Mouse (Mus musculus) testis, postnatal 14 days (tissue): ENCODE measurements around the gene Calm3.
"Not testable (repeated sequence)": the region's sequence is repeated elsewhere in the genome, so short reads cannot be mapped to it uniquely, and the experiment has no call there.

ENCODE experiments used
- DNase-seq: peaks from one replicate; pipeline ENCODE4 v3.0.0; 2021; ENCODE audit warnings: low spot score

The Calm3 gene

DNA sequence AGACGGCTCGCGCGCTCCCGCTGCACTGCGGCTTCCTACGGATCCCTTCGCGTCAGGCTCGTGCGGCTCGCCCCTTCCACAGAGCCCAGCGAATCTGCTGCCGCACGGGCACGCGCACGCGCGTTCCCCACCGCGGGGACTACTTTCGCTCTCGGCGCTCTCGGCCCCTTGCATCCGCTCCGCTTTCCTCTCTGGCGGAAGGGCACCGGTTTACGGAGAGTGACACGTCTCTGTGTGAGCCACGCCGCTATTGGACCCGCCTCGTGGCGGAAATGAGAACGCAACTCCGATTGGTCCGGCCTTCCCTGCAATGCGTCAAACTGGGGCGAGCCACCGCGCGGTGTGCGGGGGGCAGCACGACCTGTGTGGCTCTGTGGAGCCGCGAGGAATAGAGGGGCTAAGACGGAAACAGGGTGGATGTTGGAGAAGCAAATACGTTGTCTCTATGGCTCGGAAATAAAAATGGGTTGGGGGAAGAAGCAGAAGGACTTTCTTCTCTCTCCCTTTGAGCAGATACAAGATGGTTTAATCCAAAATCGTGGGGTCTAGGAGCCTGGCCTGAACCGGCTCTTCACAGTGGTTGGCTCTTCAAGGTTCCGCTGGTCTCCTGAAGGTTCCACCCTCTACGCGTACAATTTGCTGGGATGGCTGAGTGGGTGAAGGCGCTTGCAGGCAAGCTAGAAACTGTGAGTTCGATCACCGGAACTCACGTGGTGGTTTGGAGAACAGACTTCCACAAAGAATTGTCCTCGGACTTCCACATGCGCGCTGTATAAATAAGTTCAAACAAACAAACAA is at the start of gene Calm3:
TSS of gene Calm3 (minus strand) at position 78 of the 798 bp plus-strand sequence.
- peak; percentile 99 for DNase-seq

DNA sequence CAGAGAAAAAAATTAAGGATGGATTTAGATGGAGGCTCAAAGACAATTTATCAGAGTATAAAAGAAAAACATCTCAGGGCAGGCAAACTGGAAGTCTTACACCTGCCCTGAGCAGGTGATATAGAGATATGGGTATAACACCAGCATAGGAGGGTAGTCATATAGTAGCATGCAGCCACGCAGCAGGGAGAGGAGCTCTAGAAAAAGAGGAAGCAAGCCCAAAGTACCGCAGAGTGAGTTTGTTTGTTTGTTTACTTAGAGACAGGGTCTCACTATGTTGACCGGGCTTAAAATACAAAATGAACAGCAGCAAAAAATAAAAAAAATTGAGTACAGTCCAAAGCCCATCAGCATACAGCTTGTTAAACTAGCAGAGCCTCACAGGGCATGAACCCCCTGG is 47.2 kb upstream of the Calm3 start:
- DNase-seq, result no peak

DNA sequence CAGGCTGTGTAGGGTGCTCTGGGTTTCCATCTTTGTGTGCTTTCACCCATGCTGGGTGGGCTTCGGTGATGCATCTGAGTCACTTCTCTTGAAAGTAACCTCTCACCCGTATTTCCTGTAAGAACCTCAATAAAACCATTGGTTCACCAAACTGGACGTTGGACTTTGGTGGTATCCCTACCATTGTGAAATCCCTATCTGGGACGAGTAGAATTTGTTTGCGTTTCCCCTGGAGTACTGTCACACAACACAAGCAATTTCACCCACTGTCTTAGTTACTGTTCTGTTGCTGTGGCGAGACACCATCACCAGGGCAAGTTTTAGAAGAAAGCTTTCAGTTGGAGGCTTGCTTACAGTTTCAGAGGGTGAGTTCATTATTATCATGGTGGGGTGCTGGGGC is 44.5 kb upstream of the Calm3 start:
- no peak for DNase-seq

DNA sequence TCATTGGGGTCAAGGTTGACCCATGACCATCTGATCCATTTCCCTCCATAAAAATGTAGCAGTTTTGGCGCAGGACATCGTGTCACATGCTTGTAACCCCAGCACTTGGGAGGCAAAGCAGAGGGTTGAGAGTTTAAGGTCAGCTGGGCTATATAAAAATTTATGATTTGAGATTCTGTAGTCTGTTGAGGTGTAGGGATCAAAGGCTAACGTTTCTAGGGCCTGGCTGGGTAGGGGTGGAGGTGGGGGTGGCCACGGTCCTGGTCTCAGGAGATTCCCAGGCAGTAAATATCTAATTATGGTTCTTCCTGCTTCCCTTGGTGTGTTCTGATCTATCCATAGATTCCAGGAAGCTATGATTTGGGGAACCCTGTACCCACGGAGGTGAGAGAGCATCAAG is 37.8 kb upstream of the Calm3 start:
- no peak for DNase-seq

DNA sequence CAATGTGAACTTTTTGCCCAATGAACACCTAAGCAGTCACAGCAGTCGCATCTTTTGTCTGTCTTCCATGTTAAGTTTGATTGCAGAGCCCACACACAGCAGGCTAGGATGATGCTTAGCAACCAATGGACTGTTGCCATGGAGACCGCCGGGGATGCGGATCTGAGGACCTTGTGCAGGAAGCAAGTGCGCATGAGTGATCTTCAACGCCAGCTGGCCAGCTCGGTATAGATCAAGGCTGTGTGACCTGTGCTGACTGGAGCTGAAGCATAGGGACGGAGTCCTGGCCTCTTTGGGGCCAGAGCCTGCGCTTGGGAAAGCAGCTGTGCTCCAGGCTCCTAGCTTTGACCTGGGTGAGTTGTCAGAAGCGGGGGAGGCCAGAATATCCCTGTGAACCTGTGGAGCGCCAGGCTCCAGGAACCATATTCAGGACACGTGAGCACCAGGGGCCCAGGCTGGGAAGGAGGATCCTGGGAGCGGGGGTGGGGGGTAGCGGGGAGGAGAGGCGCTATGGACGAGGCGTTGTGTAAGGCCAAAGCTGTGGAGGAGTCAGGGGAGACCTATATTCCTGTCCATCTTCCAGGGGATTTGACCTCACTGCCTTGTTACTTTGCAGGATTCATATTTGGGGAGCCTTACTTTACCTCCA is 35.7 kb upstream of the Calm3 start, which contains the start of gene Pnmal1:
TSS of gene Pnmal1 (plus strand) at position 141 of the 649 bp plus-strand sequence.
- peak; percentile 68 for DNase-seq

DNA sequence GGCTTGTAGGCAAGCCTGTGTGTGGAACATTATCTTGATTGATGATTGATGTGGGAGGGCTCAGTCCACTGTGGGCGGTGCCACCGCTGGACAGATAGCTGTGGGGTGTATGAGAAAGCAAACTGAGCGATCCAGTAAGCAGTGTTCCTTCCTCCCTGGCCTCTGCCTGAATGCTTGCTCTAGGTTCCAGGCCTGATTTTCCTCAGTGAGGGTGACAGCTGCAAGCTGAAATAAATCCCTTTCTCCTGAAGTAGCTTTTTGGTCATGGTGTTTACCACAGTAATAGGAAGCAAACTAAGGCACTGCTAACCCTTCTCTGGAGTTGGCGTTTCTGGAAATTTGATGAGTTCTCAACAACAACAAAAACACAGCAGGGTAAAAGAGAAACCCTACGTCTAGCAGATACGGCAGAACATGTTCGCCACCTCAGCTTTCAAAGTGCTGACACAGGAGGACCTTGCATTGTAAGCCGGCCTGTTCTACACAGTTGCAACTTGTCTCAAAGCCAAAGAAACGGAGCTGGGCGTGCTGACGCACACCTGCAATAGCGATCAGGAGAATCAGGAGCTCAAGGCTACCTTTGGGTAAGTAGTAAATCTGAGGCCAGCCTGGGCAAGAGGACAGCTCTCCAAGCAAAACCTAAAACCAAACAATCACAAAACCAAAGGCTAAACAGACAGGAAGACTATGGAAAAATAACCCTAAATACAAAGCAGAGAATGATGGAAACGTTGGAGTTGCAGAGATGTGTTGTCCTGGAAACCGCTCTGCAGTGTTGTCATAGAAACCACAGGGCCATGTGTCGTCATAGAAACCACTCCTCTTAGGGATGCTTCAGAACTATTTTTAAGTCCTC is 32.7 kb upstream of the Calm3 start:
- no peak for DNase-seq

DNA sequence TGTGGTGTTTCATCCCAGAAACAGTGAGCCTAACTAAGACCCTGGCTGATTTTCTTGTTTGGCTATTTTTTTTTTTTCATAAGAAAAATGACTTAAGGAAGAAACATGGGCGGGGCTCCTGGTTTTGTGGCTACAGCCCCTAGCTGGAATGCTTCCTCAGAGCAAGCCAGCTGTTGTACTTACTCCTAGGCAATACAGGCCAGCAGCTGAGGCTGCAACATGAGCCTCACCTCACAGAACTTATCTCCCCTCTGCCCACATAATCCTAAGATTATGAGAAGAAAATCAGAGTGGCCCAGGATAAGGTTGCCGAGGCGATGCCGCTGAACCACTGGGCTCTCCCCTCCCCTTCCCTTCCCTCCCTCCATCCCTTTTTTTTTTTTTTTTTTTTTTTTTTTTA is 31.8 kb upstream of the Calm3 start:
- DNase-seq, result no peak

DNA sequence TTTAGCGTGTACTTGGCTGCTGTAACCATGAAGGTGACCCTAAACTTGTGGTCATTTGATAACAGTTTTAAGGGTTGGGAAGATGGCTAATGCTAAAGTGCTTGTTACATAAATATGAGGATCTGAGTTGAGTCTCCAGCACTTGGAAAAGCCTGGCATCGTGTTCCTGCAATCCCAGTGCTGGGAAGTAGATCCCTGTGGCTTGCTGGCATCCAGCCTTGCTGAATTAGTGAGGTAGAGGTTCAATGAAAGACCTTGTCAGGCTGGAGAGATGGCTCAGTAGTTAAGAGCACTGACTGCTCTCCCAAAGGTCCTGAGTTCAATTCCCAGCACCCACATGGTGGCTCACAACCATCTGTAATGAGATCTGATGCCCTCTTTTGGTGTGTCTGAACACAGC is 29.9 kb upstream of the Calm3 start:
- not testable (repeated sequence) for DNase-seq

DNA sequence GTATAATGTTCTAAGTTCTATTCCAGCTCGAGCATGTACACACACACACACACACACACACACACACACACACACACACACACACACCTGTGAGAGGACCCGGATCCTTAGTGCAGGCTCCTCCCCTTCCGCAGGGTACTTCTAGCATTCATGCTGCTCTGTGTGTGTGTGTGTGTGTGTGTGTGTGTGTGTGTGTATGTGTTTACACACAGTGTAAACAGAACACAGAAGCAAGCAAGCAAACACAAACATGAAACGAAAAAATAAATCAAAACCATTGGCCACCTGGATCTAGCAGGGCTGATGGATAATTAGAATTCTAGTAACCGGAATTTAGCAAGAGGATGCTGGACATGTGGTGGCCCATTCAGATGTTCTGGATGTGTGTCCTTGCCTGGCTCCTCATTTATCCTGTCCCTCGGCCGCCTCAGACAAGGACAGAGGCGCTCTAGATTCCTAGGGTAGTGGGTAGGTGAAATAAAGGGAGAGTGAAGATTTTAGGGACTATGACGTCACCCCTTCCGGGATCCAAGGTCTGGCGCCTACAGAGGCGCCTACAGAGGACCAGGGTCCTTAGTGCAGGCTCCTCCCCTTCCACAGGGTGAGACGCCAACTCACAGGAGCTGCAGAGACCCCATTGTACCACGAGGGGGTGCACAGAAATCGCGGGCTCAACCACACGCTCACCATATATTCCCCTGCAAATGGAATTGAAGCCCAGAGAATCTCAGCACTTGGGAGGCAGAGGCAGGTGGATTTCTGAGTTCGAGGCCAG is 27.1 kb upstream of the Calm3 start:
- peak; percentile 51 for DNase-seq

DNA sequence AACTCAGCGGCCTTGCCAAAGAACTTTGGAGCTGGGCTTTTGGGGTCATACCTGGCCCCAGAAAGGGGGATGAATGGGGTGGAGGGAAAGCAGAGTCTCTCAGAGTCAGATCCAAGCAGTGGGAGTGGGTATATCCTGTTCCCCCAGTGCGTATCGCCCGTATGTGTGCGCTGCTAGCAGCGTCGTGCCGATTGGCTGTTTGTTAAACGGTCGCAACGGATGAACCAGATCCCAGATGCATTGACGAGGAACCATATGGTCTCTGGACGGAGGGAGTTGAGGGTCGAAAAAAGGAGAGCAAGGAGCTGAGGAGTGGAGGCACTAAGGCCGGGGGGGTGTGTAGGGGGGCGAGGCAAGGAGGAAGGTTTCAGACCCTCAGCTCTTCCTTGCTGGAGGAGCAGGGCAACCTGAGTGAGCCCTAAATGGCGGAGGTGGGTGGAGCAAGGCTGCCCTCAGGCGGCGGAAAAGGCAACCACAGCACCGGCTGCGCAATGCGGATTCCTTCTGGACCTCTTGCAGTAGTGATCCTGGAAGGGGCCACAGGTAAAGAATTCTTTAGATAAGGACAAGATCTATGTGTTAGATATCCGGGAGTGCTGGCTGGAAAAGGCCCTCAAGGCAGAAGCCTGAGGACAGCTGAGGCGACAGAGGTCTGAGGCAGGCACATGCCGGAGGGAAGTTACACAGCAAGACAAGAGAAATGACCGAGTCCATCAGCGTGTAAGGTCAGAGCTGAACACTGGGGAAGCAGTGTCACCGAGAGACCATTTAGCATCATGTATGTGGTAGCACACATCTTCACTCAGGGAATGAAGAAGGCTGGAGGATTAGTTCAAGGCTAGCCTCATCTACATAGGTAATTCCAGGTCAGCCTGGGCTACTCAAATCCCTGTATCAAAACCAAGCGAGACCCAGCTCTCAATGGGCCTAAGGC is 26.3 kb upstream of the Calm3 start:
- no peak for DNase-seq

DNA sequence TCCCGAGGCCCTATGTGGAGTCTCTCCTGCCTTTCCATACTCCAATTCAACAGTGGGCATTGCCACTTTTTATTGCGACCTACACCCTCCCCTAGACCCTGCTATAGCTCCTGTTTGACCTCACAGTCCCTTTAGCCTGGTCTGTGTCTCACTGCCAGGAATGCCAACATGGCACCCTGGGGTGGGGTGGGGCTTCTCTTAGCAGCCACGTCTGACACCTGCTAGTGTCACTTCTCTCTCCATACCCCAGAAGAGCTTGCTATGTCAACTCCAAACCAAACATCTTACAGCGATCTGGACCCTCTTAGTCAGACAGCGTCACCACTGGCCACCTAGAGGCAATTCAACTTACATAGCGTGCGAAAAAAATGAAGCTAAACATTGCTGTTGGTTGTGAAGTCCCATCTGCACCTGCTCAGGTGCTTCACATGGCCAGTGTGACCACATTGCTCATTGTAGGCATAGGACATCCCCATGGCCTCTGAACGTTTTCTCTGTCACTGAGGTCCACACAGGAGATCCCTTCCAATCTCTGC is 25.1 kb upstream of the Calm3 start:
- no peak for DNase-seq

DNA sequence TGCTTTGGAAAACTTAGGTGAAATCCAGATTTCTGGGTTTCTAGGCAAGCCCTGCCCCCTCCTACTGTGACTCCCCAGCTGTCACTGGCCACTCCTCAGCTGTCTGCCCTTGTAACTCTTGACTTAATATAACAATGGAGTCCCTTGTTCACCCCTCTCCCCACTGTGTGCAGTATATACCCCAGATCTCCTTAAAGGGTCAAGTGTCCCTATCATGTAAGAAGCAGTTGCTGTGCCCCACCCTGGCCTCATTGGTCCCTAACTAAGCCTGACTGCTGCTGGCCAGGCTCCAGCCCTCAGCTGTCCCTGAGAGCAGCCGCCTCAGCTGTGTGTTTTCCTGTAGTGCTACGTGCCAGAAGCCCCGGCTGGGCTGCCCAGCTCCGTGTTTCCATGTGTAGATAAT is 24.0 kb upstream of the Calm3 start:
- DNase-seq, result no peak

DNA sequence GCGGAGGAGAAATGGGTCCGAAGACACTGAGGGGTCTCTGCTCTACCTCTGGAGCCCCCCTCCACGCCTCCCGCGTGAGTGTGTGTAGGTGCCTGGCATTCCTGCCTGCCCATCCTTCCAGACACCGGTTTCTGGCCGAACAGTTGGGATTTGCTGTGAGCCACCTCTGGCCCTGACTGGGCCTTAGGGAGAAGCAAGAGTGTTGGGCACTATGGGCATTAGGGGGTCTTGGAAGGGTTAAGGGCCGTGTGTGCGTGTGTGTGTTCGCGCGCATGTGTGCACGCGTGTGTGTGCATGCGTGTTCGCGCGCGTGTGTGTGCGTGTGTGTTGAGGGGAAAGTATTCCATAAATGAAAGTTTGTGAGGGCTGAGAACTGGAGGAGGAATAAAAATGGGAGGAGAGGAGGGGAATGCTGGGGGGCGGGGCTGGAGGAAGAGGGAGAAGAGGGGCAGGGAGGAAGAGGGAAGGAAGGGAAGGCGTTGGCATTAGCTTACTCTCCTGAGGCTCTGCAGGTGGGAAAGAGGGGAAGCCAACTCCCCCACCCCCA is 23.5 kb upstream of the Calm3 start:
- no peak for DNase-seq

DNA sequence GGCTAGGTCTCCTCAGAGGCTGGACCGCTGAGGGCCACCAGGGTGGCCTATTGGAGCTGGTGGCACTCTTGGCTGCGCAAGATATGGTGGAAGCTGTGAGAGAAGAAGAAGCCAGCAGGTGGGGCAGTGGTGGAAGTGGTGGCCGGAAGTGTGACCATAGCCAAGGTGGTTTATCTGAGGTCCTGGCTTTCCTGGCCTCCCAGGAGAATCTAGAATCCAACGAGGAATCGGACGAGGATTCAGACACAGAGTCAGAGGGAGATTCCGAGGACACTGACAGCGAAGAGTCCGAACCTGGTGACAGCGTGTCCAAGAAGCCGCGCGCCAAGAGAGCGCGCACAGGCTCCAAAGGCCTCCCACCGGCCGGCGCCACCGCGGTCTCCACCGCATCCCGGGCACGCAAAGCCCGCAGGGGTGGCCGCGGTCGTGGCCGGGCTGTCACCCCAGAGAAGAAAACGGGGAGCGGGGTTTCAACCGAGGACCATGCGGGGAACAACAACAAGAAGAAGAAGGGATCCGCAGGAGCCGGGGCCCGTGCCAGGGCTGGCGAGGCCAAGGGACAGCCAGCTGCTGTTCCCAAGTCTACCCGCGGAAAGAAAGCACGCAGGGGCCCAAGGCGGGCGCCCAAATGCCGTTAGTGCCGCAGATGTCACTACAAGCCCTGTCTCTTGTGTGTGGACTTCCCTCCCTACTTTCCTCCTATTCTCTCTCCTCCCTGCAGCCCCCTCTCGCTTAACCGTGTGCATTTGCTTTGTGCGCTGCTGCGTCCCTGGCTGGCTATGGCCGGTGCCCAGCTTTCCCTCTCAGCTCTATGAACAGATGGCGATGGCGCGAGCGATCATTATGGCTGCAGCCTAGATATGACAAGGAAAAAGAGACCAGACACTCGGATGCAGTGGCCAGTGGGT is 22.8 kb upstream of the Calm3 start:
- no peak for DNase-seq

DNA sequence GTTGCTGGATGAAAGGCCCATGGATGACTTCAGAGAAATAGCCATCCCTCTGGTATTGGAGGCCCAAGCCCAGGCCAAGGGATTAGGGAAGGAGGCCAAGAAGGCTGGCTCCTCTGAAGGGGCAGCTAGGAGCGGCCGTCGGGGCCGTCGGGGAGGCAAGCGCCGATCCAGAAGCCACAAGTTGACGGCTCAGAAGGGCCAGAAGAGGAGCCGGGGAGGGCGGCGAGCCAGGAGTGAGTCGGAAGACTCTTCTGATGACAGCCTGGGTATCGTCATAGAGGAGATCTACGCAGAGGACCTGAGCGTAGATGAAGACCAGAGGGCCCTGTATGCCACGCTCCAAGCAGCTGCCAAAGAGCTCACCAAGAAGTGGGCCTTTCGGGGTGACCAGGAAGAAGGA is 21.5 kb upstream of the Calm3 start:
- DNase-seq, result no peak

DNA sequence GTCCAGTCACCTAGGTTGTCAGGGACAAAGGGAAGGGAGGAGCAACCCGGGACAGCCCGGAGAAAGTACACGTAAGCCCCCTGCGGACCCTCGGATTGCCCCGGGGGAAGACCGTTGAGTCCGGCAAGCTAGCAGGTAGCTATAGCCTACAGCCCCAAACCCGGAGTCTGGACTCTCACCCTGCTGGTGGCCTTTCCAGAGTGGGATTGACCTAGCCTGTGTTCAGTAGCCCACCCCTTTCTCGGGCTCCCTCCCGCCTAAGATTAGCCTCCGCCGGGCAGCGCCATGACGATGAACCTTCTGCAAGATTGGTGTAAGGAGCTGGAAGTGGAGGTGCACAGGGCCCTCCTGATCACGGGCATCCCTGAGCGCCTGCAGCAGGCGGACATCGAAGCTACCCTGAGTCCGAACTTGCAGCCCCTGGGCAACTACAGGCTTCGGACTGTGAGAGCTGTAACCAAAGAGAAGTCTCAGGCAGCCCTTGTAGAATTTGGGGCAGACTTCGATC is 20.9 kb upstream of the Calm3 start:
- DNase-seq, result no peak

DNA sequence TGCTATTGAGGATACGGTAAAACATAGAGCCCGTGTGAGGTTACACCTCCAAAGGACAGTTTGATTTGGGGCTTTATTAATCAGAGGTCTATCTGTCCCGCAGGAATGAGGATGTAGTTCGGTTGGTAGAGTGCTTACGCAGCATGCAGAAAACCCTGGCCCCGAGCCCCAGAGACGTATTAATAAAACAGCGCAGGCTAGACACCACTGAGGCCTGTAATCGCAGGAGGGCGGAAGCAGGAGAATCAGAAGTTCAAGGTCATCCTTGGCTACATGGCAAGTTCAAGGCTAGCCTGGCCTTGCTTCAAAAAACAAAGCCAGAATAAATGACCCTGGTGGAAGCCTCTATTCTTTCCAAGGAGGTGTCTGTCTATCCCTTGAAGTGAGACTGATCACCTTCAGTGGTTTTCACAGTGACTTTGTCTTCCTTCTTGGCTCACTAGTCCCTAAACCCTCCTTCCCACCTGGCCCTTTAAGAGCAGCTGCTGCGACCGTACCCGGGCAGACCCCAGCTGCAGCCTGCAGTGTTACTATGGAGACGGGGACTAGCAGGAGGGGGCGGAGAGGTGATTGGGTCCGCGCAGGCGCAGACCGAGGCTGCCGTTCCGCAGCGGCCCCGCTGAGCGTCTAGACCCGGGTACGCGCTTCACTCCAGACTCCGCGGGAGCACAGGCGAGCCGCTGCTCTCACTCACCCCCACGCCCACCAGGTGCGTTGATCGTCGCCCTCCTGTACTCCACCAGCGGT is 20.3 kb upstream of the Calm3 start, which contains the start of gene Pnmal2:
TSS of gene Pnmal2 (plus strand) at position 622 of the 747 bp plus-strand sequence.
- DNase-seq, result peak; percentile 86

DNA sequence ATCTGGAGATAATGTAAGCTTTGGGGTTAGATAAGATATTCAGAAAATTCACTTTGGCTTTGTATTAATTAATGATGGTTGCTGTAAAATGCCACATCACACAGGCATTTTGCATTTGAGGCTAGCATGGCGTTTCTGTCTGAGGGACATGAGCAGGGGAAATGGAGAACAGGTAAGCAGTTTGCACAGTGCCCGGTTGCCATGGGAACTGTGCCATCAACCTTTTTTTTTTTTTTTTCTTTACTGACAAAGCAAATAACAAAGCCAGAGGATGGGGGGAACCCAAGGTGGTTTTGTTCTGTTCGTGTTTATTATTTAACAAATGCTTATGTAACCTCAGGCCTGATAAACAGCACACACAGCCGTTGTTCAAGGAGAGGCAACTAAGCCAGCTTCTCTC is 18.9 kb upstream of the Calm3 start:
- no peak for DNase-seq
